Mouse (Mus musculus): ENCODE data around the gene Plet1. TPM values are rescaled to one million over a fixed set of nuclear protein-coding genes. Genes with fewer than 3 reads are reported as not detected.

Plet1 gene
- polyA plus RNA-seq, 1 experiment from 2014 or later = 17.9 TPM

GRCm38 (mm10) chr9:50520748-50521147 lies 26.4 kb downstream of the Plet1 start:
- Histone ChIP-seq H3K4me1 (ENCODE audit: control insufficient read depth, insufficient read depth, low read length) (no peaks in the 10 kb centered on the region), H3K9ac (ENCODE audit: low read length) (no peak overlapping the region), H3K4me3 (replicated peaks; ENCODE audit: low read length) (no peak overlapping the region), H3K4me2 (ENCODE audit: low read depth, low read length) (no peak overlapping the region), H3K36me3 (ENCODE audit: control insufficient read depth, insufficient read depth, low read length) (no peaks in the 10 kb centered on the region), H3K27me3 (ENCODE audit: control insufficient read depth, insufficient read depth, low read length) (no peaks in the 10 kb centered on the region), H3K27ac (ENCODE audit: low read length) (no peak overlapping the region), H3K9me3 (replicated peaks; ENCODE audit: control insufficient read depth, low read length) (no peaks in the 10 kb centered on the region)
- ATAC-seq (ENCODE audit: insufficient read depth, low FRiP score) = no peak
- WGBS = 82% methylated on average over 6 of the region's 6 CpGs

DNA sequence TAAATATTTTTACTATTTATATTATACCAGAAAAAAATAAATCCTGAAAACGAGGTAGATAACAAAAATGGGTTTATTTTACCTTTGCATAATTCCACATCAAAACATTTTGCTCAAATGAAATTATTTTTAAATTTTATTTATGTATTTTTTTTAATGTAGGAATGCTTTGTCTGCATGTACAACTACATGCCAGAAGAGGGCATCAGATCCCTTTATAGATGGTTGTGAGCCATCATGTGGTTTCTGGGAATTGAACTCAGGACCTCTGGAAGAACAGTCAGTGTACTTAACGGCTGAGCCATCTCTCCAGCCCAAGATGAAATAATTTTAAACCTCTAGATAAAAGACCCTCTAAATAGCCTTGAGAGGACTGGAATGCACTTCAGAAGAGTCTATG lies 27.2 kb downstream of the Plet1 start:
- H3K4me3 ChIP-seq (replicated peaks; ENCODE audit: low read length) = no peak overlapping the region
- H3K27me3 ChIP-seq (ENCODE audit: control insufficient read depth, insufficient read depth, low read length) = no peaks in the 10 kb centered on the region
- 50% methylated on average over 2 of the region's 2 CpGs for WGBS
- no peak overlapping the region for H3K9ac ChIP-seq (ENCODE audit: low read length)
- no peaks in the 10 kb centered on the region for H3K36me3 ChIP-seq (ENCODE audit: control insufficient read depth, insufficient read depth, low read length)
- H3K4me1 ChIP-seq (ENCODE audit: control insufficient read depth, insufficient read depth, low read length) = no peaks in the 10 kb centered on the region
- H3K27ac ChIP-seq (ENCODE audit: low read length) = no peak overlapping the region
- H3K9me3 ChIP-seq (replicated peaks; ENCODE audit: control insufficient read depth, low read length) = no peaks in the 10 kb centered on the region
- H3K4me2 ChIP-seq (ENCODE audit: low read depth, low read length) = no peak overlapping the region
- ATAC-seq (ENCODE audit: insufficient read depth, low FRiP score) = no peak

DNA sequence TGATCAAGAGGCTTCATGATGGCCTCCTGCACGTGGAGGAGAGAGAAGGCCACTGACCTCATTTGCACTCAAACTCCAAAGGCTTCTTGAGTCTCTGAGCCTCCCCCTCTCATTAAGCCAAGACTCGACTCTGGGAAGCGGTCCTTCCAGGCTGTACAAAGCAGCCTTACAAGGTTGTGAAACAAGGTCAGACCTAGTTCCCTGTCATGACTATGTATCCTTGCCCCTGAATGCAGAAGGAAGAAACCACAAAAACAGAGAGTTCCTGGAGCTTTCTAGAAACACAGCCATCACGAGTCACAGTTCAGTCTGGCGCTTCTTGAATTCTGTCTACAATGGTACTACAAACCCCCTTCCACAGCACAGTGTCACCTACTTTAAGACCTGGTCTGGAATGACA lies 28.2 kb downstream of the Plet1 start:
- WGBS = 77% methylated on average over 5 of the region's 5 CpGs
- no peak for ATAC-seq (ENCODE audit: insufficient read depth, low FRiP score)
- Histone ChIP-seq H3K9me3 (replicated peaks; ENCODE audit: control insufficient read depth, low read length) (no peaks in the 10 kb centered on the region), H3K4me2 (ENCODE audit: low read depth, low read length) (no peak overlapping the region), H3K27ac (ENCODE audit: low read length) (no peak overlapping the region), H3K27me3 (ENCODE audit: control insufficient read depth, insufficient read depth, low read length) (no peaks in the 10 kb centered on the region), H3K9ac (ENCODE audit: low read length) (no peak overlapping the region), H3K36me3 (ENCODE audit: control insufficient read depth, insufficient read depth, low read length) (no peaks in the 10 kb centered on the region), H3K4me3 (replicated peaks; ENCODE audit: low read length) (no peak overlapping the region), H3K4me1 (ENCODE audit: control insufficient read depth, insufficient read depth, low read length) (peaks cover 7% of the 10 kb centered on the region)

- H3K4me1 ChIP-seq (ENCODE audit: control insufficient read depth, insufficient read depth, low read length) = peaks cover 11% of the 10 kb centered on the region
- WGBS = 82% methylated on average over 5 of the region's 5 CpGs
- H3K27ac ChIP-seq (ENCODE audit: low read length) = no peak overlapping the region
- no peaks in the 10 kb centered on the region for H3K36me3 ChIP-seq (ENCODE audit: control insufficient read depth, insufficient read depth, low read length)
- no peak overlapping the region for H3K4me2 ChIP-seq (ENCODE audit: low read depth, low read length)
- no peaks in the 10 kb centered on the region for H3K27me3 ChIP-seq (ENCODE audit: control insufficient read depth, insufficient read depth, low read length)
- H3K9ac ChIP-seq (ENCODE audit: low read length) = no peak overlapping the region
- no peak for ATAC-seq (ENCODE audit: insufficient read depth, low FRiP score)
- no peaks in the 10 kb centered on the region for H3K9me3 ChIP-seq (replicated peaks; ENCODE audit: control insufficient read depth, low read length)
- no peak overlapping the region for H3K4me3 ChIP-seq (replicated peaks; ENCODE audit: low read length)
Observed at GRCm38 (mm10) chr9:50524936-50525335, 30.6 kb downstream of the Plet1 start.

- Histone ChIP-seq H3K36me3 (ENCODE audit: control insufficient read depth, insufficient read depth, low read length) (no peaks in the 10 kb centered on the region), H3K9ac (ENCODE audit: low read length) (no peak overlapping the region), H3K9me3 (replicated peaks; ENCODE audit: control insufficient read depth, low read length) (no peaks in the 10 kb centered on the region), H3K27me3 (ENCODE audit: control insufficient read depth, insufficient read depth, low read length) (no peaks in the 10 kb centered on the region), H3K4me1 (ENCODE audit: control insufficient read depth, insufficient read depth, low read length) (peaks cover 11% of the 10 kb centered on the region), H3K27ac (ENCODE audit: low read length) (no peak overlapping the region), H3K4me3 (replicated peaks; ENCODE audit: low read length) (no peak overlapping the region), H3K4me2 (ENCODE audit: low read depth, low read length) (no peak overlapping the region)
- no peak for ATAC-seq (ENCODE audit: insufficient read depth, low FRiP score)
- 73% methylated on average over 5 of the region's 5 CpGs for WGBS
Observed at GRCm38 (mm10) chr9:50525585-50525984, 31.3 kb downstream of the Plet1 start.

- Histone ChIP-seq H3K9me3 (replicated peaks; ENCODE audit: control insufficient read depth, low read length) (no peaks in the 10 kb centered on the region), H3K36me3 (ENCODE audit: control insufficient read depth, insufficient read depth, low read length) (no peaks in the 10 kb centered on the region), H3K9ac (ENCODE audit: low read length) (peak overlapping the region; percentile 82), H3K4me2 (ENCODE audit: low read depth, low read length) (peak overlapping the region; percentile 63), H3K27me3 (ENCODE audit: control insufficient read depth, insufficient read depth, low read length) (no peaks in the 10 kb centered on the region), H3K4me1 (ENCODE audit: control insufficient read depth, insufficient read depth, low read length) (peaks cover 11% of the 10 kb centered on the region), H3K27ac (ENCODE audit: low read length) (no peak overlapping the region), H3K4me3 (replicated peaks; ENCODE audit: low read length) (peak overlapping the region; percentile 82)
- ATAC-seq (ENCODE audit: insufficient read depth, low FRiP score) = no peak
- WGBS = 32% methylated on average over 7 of the region's 7 CpGs
Observed at GRCm38 (mm10) chr9:50527860-50528259, 33.5 kb downstream of the Plet1 start.

- Histone ChIP-seq H3K4me1 (ENCODE audit: control insufficient read depth, insufficient read depth, low read length) (peaks cover 11% of the 10 kb centered on the region), H3K9me3 (replicated peaks; ENCODE audit: control insufficient read depth, low read length) (no peaks in the 10 kb centered on the region), H3K4me2 (ENCODE audit: low read depth, low read length) (peak within 1 kb of the TSS; percentile 63), H3K36me3 (ENCODE audit: control insufficient read depth, insufficient read depth, low read length) (no peaks in the 10 kb centered on the region), H3K27ac (ENCODE audit: low read length) (peak within 1 kb of the TSS; percentile 71), H3K27me3 (ENCODE audit: control insufficient read depth, insufficient read depth, low read length) (no peaks in the 10 kb centered on the region), H3K4me3 (replicated peaks; ENCODE audit: low read length) (peak within 1 kb of the TSS; percentile 82), H3K9ac (ENCODE audit: low read length) (peak within 1 kb of the TSS; percentile 82)
- peak; percentile 97 for ATAC-seq (ENCODE audit: insufficient read depth, low FRiP score)
- WGBS = under 1% methylated on average over 54 of the region's 54 CpGs
Observed at GRCm38 (mm10) chr9:50528293-50528892, 34.1 kb downstream of the Plet1 start, which contains the start of gene Pts. TSS of gene Pts (minus strand) at chr9:50528724.

- Histone ChIP-seq H3K27ac (ENCODE audit: low read length) (no peak overlapping the region), H3K27me3 (ENCODE audit: control insufficient read depth, insufficient read depth, low read length) (no peaks in the 10 kb centered on the region), H3K9me3 (replicated peaks; ENCODE audit: control insufficient read depth, low read length) (no peaks in the 10 kb centered on the region), H3K36me3 (ENCODE audit: control insufficient read depth, insufficient read depth, low read length) (no peaks in the 10 kb centered on the region), H3K9ac (ENCODE audit: low read length) (no peak overlapping the region), H3K4me1 (ENCODE audit: control insufficient read depth, insufficient read depth, low read length) (peaks cover 11% of the 10 kb centered on the region), H3K4me2 (ENCODE audit: low read depth, low read length) (no peak overlapping the region), H3K4me3 (replicated peaks; ENCODE audit: low read length) (no peak overlapping the region)
- 26% methylated on average over 2 of the region's 2 CpGs for WGBS
- ATAC-seq (ENCODE audit: insufficient read depth, low FRiP score) = no peak
Observed at GRCm38 (mm10) chr9:50530890-50531289, 36.6 kb downstream of the Plet1 start.

- no peaks in the 10 kb centered on the region for H3K27me3 ChIP-seq (ENCODE audit: control insufficient read depth, insufficient read depth, low read length)
- WGBS = 69% methylated on average over 11 of the region's 11 CpGs
- no peak overlapping the region for H3K4me3 ChIP-seq (replicated peaks; ENCODE audit: low read length)
- peak overlapping the region; percentile 38; the same call in 1 of the 2 replicates for H3K27ac ChIP-seq (ENCODE audit: low read length)
- H3K4me1 ChIP-seq (ENCODE audit: control insufficient read depth, insufficient read depth, low read length) = no peaks in the 10 kb centered on the region
- no peak for ATAC-seq (ENCODE audit: insufficient read depth, low FRiP score)
- H3K4me2 ChIP-seq (ENCODE audit: low read depth, low read length) = 0 out of 2 replicates have a peak overlapping the region, but pooled peaks have one; percentile 9
- H3K36me3 ChIP-seq (ENCODE audit: control insufficient read depth, insufficient read depth, low read length) = no peaks in the 10 kb centered on the region
- H3K9me3 ChIP-seq (replicated peaks; ENCODE audit: control insufficient read depth, low read length) = no peaks in the 10 kb centered on the region
- no peak overlapping the region for H3K9ac ChIP-seq (ENCODE audit: low read length)
Observed at GRCm38 (mm10) chr9:50533328-50533727, 39.0 kb downstream of the Plet1 start.

Data from stomach, embryonic 16.5 days (tissue).